Mouse (Mus musculus) stomach, postnatal 0 days (tissue): Measurements from ENCODE around the gene Wdr82. TPM values are rescaled to one million over a fixed set of nuclear protein-coding genes. Genes with fewer than 3 reads are reported as not detected.

Experiments used
- ATAC-seq: fragments of 200-750 bp; cut with Nextera tagmentation; 2 replicates; pipeline ENCODE4 v1.8.0; 2017; ENCODE audit not compliant: low FRiP score, low TSS enrichment
- DNase-seq: peaks from one replicate; pipeline ENCODE4 v3.0.0-alpha.2; 2016; ENCODE audit warnings: low spot score
- H3K27ac ChIP-seq: fragments of 300-500 bp; sonication (generic); replicated peaks from 2 replicates; pipeline ENCODE4 v1.5.1; 2014; ENCODE audit warnings: mild to moderate bottlenecking, control low read depth
- H3K27me3 ChIP-seq: fragments of 300-500 bp; sonication (generic); 2 replicates; pipeline ENCODE4 v1.6.1; 2014; ENCODE audit warnings: low read length; ENCODE audit not compliant: control insufficient read depth, insufficient read depth
- H3K36me3 ChIP-seq: fragments of 300-500 bp; sonication (generic); 2 replicates; pipeline ENCODE4 v1.6.1; 2014; ENCODE audit warnings: low read length, mixed read lengths; ENCODE audit not compliant: control insufficient read depth, insufficient read depth
- H3K4me1 ChIP-seq: fragments of 300-500 bp; sonication (generic); replicated peaks from 2 replicates; pipeline ENCODE4 v1.6.1; 2014; ENCODE audit warnings: antibody characterized with exemption; ENCODE audit not compliant: control insufficient read depth, insufficient read depth
- H3K4me2 ChIP-seq: fragments of 300-500 bp; sonication (generic); replicated peaks from 2 replicates; pipeline ENCODE4 v1.6.1; 2014; ENCODE audit warnings: low read depth, mild to moderate bottlenecking, control low read depth, moderate library complexity
- H3K4me3 ChIP-seq: fragments of 300-500 bp; sonication (generic); 2 replicates; pipeline ENCODE4 v1.5.1; 2014; ENCODE audit warnings: low read depth, low read length, control low read depth
- H3K9ac ChIP-seq: fragments of 300-500 bp; sonication (generic); 2 replicates; pipeline ENCODE4 v1.6.1; 2014; ENCODE audit warnings: mild to moderate bottlenecking, low read length, control low read depth, mixed read lengths
- H3K9me3 ChIP-seq: fragments of 300-500 bp; sonication (generic); 2 replicates; pipeline ENCODE4 v1.6.1; 2016; ENCODE audit warnings: low read length; ENCODE audit not compliant: control insufficient read depth
- CTCF ChIP-seq: IDR thresholded peaks from 2 replicates; pipeline ENCODE4 v1.5.1; 2016; ENCODE audit warnings: antibody characterized with exemption, low read depth, mild to moderate bottlenecking, moderate library complexity
- EP300 ChIP-seq: optimal IDR thresholded peaks from 2 replicates; pipeline ENCODE3; 2016; ENCODE audit warnings: antibody characterized with exemption
- WGBS: fragments of 180-500 bp; shearing (Covaris S2); extraction: QIAGEN DNeasy Blood & Tissue Kit; methylation state at CpG from one replicate; pipeline ENCODE4 v1.1.7; 2014; 5-methylcytosine and 5-hydroxymethylcytosine counted together
- polyA plus RNA-seq: library from polyadenylated mRNA; unstranded; fragments of >200 nt; fragmentation: Nextera tagmentation; extraction: Ambion mirVana; gene quantifications from 2 replicates; pipeline ENCODE4 v1.2.1, GENCODE M21; 2015

The Wdr82 gene
- polyA plus RNA-seq, 1 experiment from 2014 or later: 10.3 TPM

DNA sequence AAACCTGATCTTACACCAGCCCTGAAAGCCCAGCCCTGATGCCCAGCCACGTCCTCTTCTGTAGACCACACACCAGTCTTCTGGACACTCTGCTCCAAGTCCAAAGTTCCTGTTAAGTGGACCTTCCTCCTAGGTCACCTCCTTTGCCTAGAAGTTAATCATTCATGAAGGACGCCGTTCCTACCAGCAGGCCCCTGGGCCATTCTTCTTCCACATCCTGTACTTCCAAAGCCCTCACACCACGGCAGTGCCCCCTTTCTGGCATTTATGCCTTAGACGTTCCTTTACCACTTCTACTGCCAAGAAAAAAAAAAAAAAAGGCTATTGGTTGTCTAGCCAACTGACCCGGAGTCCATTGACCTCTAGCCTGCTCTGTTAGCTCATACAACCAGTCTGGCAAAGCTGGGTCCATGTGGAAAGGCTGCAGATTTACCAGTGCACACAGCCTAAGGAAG is 12.7 kb upstream of the Wdr82 start, which contains the start of gene Glyctk:
TSS of gene Glyctk (minus strand) at position 102 of the 455 bp plus-strand sequence.
- Histone ChIP-seq H3K9ac (no peak within 1 kb of the TSS), H3K4me2 (no peak within 1 kb of the TSS)
- peak; percentile 27; the same call in 1 of the 2 replicates for ATAC-seq

DNA sequence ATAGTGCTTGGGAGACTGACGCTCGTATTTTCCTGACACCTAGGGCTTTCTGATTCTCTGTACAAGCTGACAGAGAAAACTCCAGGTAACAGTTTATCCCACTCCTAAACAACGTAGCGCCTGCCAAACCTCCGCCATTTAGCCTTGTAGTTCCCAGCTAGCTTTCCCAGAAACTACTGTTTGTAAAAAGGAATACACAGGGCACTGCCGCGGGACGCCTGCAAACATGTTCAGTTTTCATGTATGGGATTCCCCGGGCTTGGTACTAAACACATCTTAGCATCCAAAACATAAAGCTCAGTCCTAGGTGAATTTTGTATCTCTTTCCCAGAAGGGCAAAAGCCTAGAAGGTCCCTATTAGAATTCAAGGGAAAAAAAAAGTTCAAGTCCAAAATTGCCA is 11.5 kb upstream of the Wdr82 start:
- DNase-seq (no peak), ATAC-seq (no peak)
- H3K9ac ChIP-seq: no peak overlapping the region
- peak overlapping the region; percentile 52; the same call in 1 of the 2 replicates for H3K4me2 ChIP-seq
- no peak overlapping the region for H3K4me3 ChIP-seq
- whole genome bisulfite sequencing: 81% methylated on average over 9 of the region's 9 CpGs
- no peaks in the 10 kb centered on the region for H3K27me3 ChIP-seq
- H3K4me1 ChIP-seq: no peaks in the 10 kb centered on the region
- no peaks in the 10 kb centered on the region for H3K9me3 ChIP-seq
- TF ChIP-seq CTCF (no peak), EP300 (no peak)
- H3K36me3 ChIP-seq: no peaks in the 10 kb centered on the region
- no peak overlapping the region for H3K27ac ChIP-seq

More for the DNA sequence above, 12.7 kb upstream of the Wdr82 start, which contains the start of gene Glyctk:
- TF ChIP-seq CTCF (no peak), EP300 (no peak)
- WGBS: 69% methylated on average over 6 of the region's 6 CpGs
- Histone ChIP-seq H3K27ac (no peak within 1 kb of the TSS), H3K4me1 (no peaks in the 10 kb centered on the region), H3K9me3 (no peaks in the 10 kb centered on the region), H3K4me3 (no peak within 1 kb of the TSS), H3K27me3 (no peaks in the 10 kb centered on the region), H3K36me3 (no peaks in the 10 kb centered on the region)
- DNase-seq: no peak

DNA sequence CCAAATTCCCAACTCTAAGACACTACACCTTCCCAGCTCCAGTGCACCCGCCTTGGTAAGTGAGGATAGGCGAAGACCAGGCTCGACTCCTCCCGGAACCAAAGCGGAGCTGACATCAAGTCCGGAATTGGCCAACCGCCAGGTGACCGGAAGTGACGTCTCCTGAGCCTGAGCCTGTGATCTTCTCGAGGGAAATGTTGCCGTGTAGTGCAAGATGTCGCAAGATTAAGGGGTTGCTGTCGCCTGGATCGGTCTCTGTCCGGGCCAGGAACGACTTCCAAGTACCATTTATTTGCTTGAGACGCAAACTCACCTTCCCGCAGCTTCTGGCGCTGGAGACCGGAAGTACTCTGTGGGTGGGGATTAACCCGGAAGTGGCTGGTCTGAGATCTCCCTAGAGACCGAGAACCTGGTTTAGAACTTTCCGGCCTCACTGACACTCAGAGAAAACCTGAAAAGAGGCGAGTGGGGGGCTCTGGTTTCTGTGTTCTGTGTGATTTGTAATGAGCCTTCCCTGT is 10.9 kb upstream of the Wdr82 start:
- Histone ChIP-seq H3K27me3 (no peaks in the 10 kb centered on the region), H3K36me3 (no peaks in the 10 kb centered on the region), H3K9ac (peak overlapping the region; percentile 65), H3K4me3 (peak overlapping the region; percentile 45), H3K27ac (peak overlapping the region; percentile 90), H3K4me2 (peak overlapping the region; percentile 52), H3K9me3 (no peaks in the 10 kb centered on the region), H3K4me1 (no peaks in the 10 kb centered on the region)
- ATAC-seq: peak; percentile 84
- DNase-seq: peak; percentile 94
- 0% methylated on average over 24 of the region's 24 CpGs for whole genome bisulfite sequencing
- TF ChIP-seq CTCF (no peak), EP300 (no peak)

DNA sequence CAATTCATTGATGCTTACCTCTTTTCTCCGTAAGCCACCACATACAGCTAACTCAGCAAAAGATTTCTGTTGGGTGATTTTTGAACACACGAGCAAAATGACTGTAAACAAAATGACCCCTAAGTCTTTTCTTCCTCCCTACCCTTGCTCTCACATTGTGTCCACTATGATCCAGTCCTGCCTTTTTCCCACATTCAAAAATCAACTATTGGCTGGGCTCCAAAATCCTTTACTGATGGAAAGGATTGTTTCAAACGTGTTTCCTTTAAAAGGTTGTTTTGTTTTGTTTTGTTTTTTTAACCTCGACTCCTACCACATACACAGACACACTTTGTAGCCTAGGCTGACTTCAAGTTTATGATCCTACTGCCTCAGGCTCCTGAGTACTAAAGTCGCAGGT is 10.3 kb upstream of the Wdr82 start:
- H3K4me1 ChIP-seq: no peaks in the 10 kb centered on the region
- H3K36me3 ChIP-seq: no peaks in the 10 kb centered on the region
- peak overlapping the region; percentile 52 for H3K4me2 ChIP-seq
- DNase-seq (no peak), ATAC-seq (no peak)
- WGBS: 43% methylated on average over 5 of the region's 5 CpGs
- no peaks in the 10 kb centered on the region for H3K27me3 ChIP-seq
- H3K9me3 ChIP-seq: no peaks in the 10 kb centered on the region
- H3K4me3 ChIP-seq: peak overlapping the region; percentile 45
- peak overlapping the region; percentile 90 for H3K27ac ChIP-seq
- TF ChIP-seq CTCF (no peak), EP300 (no peak)
- H3K9ac ChIP-seq: peak overlapping the region; percentile 65

DNA sequence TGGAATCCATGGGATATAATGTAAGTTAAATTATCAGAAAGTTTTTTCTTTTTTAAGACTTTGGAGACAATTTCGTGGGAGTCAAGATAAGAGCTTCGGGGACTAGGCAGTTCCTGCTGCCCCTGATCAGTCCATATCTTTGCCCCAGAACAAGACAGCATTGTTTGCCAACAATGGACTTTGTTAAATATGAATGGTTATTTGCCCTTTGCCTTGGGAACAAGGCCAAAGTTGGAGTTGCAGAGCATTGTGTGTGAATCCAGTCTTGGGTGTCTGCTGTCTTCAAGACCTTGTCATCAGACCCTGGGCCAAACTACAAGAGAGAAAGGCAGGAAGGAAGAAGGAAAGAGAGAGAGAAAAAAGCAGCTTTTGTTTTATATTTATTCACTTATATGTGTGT is 4.0 kb upstream of the Wdr82 start:
- ATAC-seq: no peak
- Histone ChIP-seq H3K27ac (no peak overlapping the region), H3K27me3 (no peaks in the 10 kb centered on the region), H3K4me1 (no peaks in the 10 kb centered on the region), H3K9ac (no peak overlapping the region), H3K4me3 (no peak overlapping the region), H3K4me2 (no peak overlapping the region), H3K9me3 (no peaks in the 10 kb centered on the region), H3K36me3 (no peaks in the 10 kb centered on the region)
- TF ChIP-seq EP300 (no peak), CTCF (no peak)
- DNase-seq: no peak
- WGBS: 64% methylated on average over 2 of the region's 2 CpGs

DNA sequence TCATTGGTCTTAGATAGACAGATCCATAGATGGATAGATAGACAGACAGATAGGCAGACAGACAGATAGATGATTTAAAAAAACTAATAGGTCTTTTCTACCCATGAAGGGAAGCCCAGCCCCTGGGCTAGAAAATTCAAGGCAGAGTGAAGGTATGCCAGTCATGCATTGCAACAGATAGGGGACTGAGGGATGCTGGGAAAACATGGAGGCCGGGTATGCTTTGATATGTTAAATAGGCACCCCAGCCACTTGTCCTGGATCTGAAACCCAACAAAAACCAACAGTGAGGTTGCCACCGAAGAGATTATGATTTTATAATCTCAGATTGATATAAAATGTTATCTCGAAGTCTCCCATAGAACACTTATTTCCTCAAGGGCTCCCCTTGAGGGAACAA is 3.5 kb upstream of the Wdr82 start:
- no peaks in the 10 kb centered on the region for H3K4me1 ChIP-seq
- no peak overlapping the region for H3K4me3 ChIP-seq
- H3K9ac ChIP-seq: no peak overlapping the region
- ATAC-seq: no peak
- no peak for DNase-seq
- no peaks in the 10 kb centered on the region for H3K36me3 ChIP-seq
- H3K27me3 ChIP-seq: no peaks in the 10 kb centered on the region
- H3K4me2 ChIP-seq: no peak overlapping the region
- H3K27ac ChIP-seq: no peak overlapping the region
- WGBS: 62% methylated on average over 3 of the region's 3 CpGs
- TF ChIP-seq EP300 (no peak), CTCF (no peak)
- no peaks in the 10 kb centered on the region for H3K9me3 ChIP-seq
